Mouse (Mus musculus) heart, adult 10 weeks (tissue): ENCODE data around the gene Top1. TPM values are rescaled to one million over a fixed set of nuclear protein-coding genes. Genes with fewer than 3 reads are reported as not detected.

Experiments used
- polyA plus RNA-seq: library from polyadenylated mRNA; stranded (reverse); fragments of 350-450 nt; fragmentation: Illumina TruSeq; extraction: RNeasy Lipid Tissue Mini Kit (QIAGEN cat#74804); gene quantifications from one replicate; pipeline ENCODE4 v1.2.3, GENCODE M21; 2014; ENCODE audit warnings: low read depth, low replicate concordance

Gene Top1
- 33.4 TPM for polyA plus RNA-seq

DNA sequence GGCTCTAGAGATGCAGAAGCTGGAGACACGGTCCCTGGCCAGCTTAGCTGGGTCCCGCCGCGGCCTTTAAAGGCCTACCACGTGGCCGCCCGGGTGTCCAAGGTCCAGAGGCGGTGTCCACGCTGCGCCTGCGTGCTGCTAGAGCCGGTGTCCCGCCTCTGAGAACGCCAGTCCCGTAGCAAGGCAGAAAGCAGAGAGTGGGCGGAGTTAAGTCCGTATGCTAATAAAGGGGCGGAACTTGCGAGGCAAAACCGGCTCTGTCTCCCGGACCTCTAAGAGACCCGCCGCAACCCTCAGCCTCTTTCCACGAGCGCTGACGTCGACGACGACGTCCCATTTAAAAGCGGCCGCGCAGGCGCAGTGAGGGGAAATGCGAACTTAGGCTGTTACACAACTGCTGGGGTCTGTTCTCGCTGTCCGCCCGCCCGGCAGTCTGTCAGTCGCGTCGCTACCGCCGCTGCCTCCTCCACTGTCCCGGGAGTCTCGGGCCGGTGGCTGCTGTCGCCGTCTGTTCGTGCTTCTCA, at the start of gene Top1:
Top1 (plus strand) TSS at position 275 of the 524 bp plus-strand sequence.

GRCm38 (mm10) chr2:160731117-160731838, 85.6 kb downstream of the Top1 start, which contains the start of gene Plcg1:
Gene Plcg1 (plus strand): TSS chr2:160731300.

Other genes with a start within 250 kb of the Top1 start
- 47.4 TPM for gene Plcg1, start 85.4 kb downstream of the Top1 start, polyA plus RNA-seq
- gene Zhx3, start 227.1 kb downstream of the Top1 start, polyA plus RNA-seq = 12.5 TPM
- 5.0 TPM for gene Lpin3, start 234.8 kb downstream of the Top1 start, polyA plus RNA-seq